Mouse (Mus musculus) adrenal gland, postnatal 4 days (tissue): ENCODE results near the gene Pter. TPM values are rescaled to one million over a fixed set of nuclear protein-coding genes. Genes with fewer than 3 reads are reported as not detected.

Source experiments
- DNase-seq, 2 experiments: peaks; one replicate each; pipeline ENCODE4 v3.0.0; 2021 to 2022; ENCODE audit warnings: low spot score in 2 of 2, mixed read lengths in 2 of 2
- total RNA-seq, 2 experiments: library from RNA; stranded (reverse); gene quantifications; 2 replicates each; pipeline ENCODE4 v1.2.3; 2021

Gene Pter
- total RNA-seq, 2 experiments from 2014 or later = 16.2 to 20.7 TPM

DNA sequence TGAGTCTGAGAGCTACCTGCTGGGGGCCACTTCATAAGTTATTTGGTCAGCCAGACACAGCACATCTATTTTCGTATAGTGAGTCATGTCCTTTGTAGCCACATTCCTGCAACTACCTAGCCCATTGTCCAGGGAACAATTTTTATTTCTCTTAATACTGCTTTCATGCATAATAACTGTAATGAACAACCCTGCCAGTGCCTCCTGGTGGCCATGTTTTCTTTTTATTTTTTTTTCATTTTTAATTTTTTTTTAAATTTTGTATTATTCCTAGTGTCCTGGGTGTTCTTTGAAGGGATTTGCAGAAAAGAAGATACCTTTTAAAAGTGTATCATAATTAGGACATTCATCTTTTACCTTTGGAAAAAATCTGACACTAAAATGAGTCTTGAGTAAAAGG lies 84.6 kb downstream of the Pter start:
- no peak for DNase-seq

DNA sequence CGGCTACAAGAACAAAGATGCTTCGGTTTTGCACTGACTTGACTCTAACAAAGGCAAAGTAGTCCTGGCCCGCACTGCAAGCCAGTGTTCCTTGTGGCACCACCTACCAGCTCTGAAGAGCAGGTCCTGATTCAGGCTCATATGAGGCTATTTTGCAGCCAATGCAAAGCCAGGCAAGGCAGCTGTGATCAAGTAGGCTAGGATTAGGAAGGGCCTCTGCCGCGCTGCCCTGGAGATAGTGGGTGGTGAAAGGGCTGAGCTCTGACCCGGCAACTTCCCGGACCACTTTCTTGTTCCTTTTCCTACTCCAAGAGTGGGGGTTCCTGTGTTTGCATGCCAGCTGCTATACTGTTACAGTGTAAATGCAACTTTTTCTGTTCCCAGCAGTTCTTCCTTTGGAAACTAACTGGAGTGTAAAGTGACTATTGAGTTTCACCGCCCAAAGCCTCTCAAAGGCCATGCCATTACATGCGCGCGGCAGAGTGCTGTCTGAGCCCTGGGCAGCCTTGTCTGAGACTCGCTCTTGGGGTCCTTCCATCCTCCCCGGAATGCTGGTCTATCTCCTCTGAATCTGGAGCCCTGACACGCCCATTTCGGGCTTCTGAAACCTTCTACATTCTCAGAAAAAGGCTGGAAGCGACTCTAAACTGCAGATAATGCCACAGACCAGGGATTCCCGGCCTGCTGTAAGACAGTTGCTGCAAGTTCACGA lies 85.6 kb downstream of the Pter start:
- DNase-seq = no peak

DNA sequence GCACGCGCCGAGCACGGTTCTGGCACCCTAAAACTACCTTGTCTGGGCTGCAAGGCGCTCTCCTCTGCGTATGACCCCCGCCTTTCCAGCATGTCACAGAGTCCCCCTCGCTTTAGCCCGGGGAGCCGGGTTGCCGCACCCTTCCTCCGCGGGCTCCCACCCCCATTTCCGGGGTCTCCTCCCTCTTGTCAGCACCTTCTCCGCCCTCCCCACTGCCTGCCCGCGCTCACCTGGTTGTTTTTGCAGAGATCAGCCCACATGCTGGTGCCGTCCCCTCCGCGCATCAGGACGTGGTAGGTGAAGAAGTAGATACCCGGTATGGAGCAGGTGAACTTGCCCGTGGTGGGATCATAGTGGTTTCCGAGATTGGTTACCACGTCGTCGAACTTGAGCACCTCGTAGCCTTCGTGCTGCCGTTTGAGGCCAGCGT lies 86.2 kb downstream of the Pter start:
- DNase-seq = no peak

DNA sequence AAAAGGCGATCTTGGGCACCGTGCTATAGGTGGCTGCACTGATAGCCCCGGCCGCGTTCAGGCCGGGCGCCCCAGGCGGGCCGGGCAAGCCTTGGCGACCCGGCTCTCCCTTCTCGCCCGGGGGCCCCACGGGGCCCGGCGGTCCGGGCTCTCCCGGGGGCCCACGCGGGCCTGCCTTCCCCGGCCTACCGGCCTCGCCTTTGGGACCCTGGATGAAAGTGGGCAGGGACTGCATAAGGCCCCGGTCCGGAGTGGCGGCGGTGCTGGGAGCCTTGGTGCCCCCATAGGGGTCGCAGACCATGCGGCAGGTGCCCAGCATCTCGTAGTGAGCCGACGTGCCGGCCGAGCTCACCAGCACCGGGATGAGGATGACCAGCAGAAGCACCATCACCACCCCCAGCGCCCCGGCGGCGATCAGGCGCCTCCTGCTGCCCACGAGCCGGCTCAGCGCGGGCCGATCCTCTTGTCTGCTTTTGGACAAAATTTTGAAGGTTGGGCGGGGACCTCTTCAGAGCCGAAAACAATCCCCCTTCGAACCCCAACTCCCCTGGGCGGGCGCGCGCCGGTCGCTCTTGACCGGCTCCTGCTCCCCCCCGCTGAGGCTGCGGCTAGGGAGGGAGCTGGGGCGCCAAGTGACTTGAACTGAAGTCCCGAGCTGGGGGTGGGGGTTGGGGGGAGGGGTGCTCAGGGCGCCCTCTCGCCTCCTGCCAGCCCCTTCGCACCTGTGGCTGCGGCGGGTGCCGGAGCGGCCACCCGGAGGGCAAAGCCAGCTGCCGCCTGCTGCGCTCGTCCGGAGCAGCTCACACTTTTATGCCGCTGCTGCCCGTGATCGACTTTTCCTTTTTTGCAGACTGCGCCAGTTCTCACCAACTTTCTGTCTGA lies 86.9 kb downstream of the Pter start:
- no peak for DNase-seq

DNA sequence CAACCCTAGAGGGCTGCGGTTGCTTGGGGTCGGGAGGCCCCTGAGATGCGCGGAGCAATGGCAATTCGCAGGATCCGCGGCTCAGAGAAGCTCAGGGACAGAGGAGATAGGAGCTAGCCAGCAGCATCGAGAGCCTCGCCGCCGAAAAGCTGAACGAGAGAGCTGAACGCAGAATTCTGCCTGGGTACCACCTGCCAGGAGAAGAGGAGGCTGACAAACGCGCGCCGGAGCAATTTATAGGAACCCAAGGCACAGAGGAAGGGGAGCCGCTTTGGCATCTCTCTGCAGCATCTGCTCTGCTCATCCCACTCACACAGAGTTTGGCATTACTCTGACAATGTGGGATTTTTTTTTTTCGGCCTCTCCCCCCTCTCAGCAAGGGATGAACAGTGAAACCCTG lies 87.6 kb downstream of the Pter start, which contains the start of gene C1ql3:
Gene C1ql3, minus strand, starts transcription at position 335 of the 400 bp plus-strand sequence.
- no peak for DNase-seq

DNA sequence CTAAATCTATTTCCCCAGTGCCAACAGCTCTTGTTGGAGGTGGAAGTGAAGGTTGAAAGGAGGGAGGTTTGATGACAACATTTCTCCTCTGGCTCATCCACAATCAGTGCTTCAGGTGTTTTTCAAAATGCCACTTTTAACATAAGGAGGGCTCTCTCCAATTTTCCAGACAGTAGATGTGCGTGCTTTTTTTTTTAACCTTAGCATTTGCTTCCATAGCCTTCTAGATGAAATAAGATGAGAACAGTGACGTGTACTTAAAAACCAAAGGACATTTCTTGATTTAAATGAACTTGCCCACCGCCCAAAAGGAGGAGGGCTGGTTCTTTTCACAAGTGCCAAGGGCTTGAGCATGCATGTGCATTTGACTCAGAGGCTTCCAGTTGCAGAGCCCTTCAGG lies 88.1 kb downstream of the Pter start:
- no peak for DNase-seq

DNA sequence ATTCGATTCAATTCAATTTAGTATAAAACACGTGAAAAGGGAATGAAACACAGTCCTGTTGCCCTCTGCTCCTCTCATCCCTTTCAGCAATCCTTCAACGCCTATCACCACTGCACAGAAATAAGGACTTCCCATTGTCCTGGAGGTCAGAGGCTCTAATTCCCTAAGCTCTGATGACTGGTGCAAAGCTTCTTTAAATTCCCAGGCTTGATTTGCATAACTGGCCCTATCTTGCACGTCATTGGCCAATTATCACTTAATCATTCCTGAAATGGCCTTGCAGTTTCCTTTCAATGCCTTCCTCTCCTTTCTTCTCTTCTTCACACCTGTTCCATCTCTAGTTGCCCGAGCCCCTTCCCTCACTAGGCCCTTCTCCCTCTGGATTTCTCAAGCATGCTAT lies 94.5 kb downstream of the Pter start:
- DNase-seq = no peak

DNA sequence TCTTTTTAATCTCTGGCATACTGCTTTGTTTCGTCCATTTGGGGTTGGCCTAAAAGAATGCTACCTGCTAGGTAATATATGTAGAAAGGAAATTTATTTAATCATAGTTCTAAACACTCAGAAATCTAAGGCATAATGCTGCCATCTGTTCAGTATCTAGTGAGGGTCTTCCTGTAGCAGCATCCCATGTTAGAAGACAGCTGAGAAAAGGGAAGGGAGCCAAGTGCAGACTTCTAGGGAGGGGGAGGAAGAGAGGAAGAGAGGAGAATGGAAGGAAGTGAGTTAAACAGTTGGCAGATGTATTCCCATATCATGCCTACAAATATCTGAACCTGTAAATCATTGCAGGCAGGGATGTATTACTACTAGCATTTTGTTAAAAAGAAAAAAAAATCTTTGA lies 95.0 kb downstream of the Pter start:
- DNase-seq = no peak

DNA sequence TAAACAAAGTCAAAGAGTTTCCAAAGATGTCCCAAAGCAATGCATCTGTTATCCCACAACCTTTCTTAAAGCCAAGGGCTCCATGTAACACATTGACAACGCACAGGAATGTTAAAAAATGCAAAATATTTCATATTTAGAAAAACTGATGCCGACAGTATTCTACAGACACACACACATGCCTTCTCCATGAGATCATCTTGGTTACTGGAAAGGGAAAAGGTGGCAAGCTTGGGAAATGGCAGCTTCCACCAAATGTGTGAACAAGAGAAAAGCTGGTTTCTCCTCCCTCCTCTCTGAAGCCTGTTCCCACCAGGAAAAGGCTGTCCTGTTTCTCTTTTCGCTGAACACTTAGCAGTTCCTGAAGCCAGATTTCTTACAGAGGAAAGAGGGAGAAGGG lies 114.9 kb downstream of the Pter start:
- no peak for DNase-seq

DNA sequence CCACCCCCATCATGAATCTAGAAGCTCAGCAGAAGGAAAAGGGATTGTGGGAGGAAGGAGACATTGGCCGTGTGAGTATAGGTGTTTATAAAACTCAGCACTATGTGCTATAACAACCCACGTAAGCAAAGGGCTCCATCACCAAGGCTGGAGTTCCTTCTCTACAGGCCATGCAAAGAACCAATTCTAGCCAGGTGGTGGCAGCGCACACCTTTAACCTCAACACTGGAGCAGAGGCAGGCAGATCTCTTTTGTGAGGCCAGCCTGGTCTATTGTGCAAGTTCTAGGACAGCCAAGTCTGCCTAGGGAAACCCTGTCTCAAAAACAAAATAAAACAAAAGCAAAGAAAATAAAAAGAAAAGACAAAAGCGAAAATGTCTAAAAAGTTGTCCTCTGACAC lies 115.9 kb downstream of the Pter start:
- no peak for DNase-seq

DNA sequence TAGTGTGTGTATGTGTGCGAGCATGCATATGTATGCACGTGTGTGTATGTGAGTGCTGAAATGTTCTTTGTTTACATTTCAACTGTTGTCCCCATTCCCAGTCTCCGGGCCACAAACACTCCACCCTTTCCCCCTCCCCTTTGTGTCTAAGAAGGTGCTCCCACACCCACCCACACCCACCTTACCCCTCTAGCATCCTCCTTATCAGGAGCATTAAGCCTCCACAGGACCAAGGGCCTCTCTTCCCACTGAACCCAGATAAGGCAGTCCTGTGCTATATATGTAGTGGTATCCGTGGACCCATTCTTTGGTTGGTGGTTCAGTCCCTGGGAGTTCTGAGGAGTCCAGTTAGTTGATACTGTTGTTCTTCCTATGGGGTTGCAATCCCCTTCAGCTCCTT lies 120.7 kb downstream of the Pter start:
- DNase-seq = no peak

DNA sequence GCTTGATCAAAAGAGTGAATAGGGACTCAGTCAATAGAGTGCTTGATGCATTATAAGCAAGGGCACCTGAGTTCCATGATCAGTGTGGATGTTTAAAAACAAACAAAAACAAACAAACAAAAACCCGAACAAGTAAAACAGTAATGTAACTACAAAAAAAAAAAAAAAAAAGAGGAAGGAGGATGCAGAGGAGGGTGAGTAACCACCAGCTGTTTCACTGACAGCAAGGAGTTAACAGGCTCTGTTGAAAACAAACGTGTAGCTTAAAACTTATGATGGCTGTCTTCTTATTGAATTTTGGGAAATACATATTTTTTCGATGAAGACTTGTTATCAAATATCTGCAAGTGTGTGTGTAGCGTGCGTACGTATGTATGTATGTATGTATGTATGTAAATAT lies 124.8 kb downstream of the Pter start:
- DNase-seq = no peak

Other genes starting within 250 kb of the Pter start
- under 1 TPM; 0.76 to 0.93 TPM for gene C1ql3, start 87.8 kb downstream of the Pter start, total RNA-seq